Mouse (Mus musculus) forebrain, embryonic 15.5 days (tissue): Measurements from ENCODE around the gene Actr8. TPM values are rescaled to one million over a fixed set of nuclear protein-coding genes. Genes with fewer than 3 reads are reported as not detected.

ENCODE experiments used
- ATAC-seq: fragments of 200-750 bp; cut with Nextera tagmentation; replicated peaks from 2 replicates; pipeline ENCODE4 v1.8.0; 2017; ENCODE audit warnings: mild to moderate bottlenecking, moderate TSS enrichment, moderate library complexity
- H3K27ac ChIP-seq: fragments of 300-500 bp; sonication (generic); replicated peaks from 2 replicates; pipeline ENCODE4 v1.5.1; 2015; ENCODE audit warnings: mild to moderate bottlenecking, inconsistent platforms
- H3K27me3 ChIP-seq: fragments of 300-500 bp; sonication (generic); 2 replicates; pipeline ENCODE4 v1.6.1; 2015; ENCODE audit warnings: inconsistent platforms
- H3K36me3 ChIP-seq: fragments of 300-500 bp; sonication (generic); 2 replicates; pipeline ENCODE4 v1.6.1; 2015; ENCODE audit warnings: mild to moderate bottlenecking, inconsistent platforms
- H3K4me1 ChIP-seq: fragments of 300-500 bp; sonication (generic); 2 replicates; pipeline ENCODE4 v1.6.1; 2015; ENCODE audit warnings: inconsistent platforms
- H3K4me2 ChIP-seq: fragments of 300-500 bp; sonication (generic); replicated peaks from 2 replicates; pipeline ENCODE4 v1.6.1; 2015; ENCODE audit warnings: mild to moderate bottlenecking, inconsistent platforms
- H3K4me3 ChIP-seq: fragments of 300-500 bp; sonication (generic); 2 replicates; pipeline ENCODE4 v1.5.1; 2015; ENCODE audit warnings: mild to moderate bottlenecking, inconsistent platforms
- H3K9ac ChIP-seq: fragments of 300-500 bp; sonication (generic); replicated peaks from 2 replicates; pipeline ENCODE4 v1.6.1; 2015; ENCODE audit warnings: mild to moderate bottlenecking, inconsistent platforms
- H3K9me3 ChIP-seq: fragments of 300-500 bp; sonication (generic); 2 replicates; pipeline ENCODE4 v1.6.1; 2016; ENCODE audit warnings: inconsistent platforms
- WGBS: fragments of 180-500 bp; shearing (Covaris S2); methylation state at CpG from one replicate; pipeline ENCODE4 v1.1.7; 2015; ENCODE audit warnings: mixed read lengths; 5-methylcytosine and 5-hydroxymethylcytosine counted together
- polyA plus RNA-seq: library from polyadenylated mRNA; unstranded; fragments of >200 nt; fragmentation: Nextera tagmentation; extraction: Ambion mirVana; gene quantifications from 2 replicates; pipeline ENCODE4 v1.2.1, GENCODE M21; 2015

Gene Actr8
- polyA plus RNA-seq, result 85.2 and 86.6 TPM in 2 replicates

- H3K27ac ChIP-seq, result peak within 1 kb of the TSS; percentile 81
- H3K27me3 ChIP-seq, result no peaks in the 10 kb centered on the region
- peak; percentile 92 for ATAC-seq
- peak within 1 kb of the TSS; percentile 64 for H3K4me2 ChIP-seq
- no peaks in the 10 kb centered on the region for H3K9me3 ChIP-seq
- peak within 1 kb of the TSS; percentile 76 for H3K9ac ChIP-seq
- WGBS, result 3% methylated on average over 44 of the region's 44 CpGs
- peaks cover 11% of the 10 kb centered on the region for H3K4me1 ChIP-seq
- peak within 1 kb of the TSS; percentile 66 for H3K4me3 ChIP-seq
- H3K36me3 ChIP-seq, result peaks cover 56% of the 10 kb centered on the region
These were observed at the start of gene Actr8 for GRCm38 (mm10) chr14:29978254-29979204. Gene Actr8, plus strand, starts transcription at chr14:29978337.

DNA sequence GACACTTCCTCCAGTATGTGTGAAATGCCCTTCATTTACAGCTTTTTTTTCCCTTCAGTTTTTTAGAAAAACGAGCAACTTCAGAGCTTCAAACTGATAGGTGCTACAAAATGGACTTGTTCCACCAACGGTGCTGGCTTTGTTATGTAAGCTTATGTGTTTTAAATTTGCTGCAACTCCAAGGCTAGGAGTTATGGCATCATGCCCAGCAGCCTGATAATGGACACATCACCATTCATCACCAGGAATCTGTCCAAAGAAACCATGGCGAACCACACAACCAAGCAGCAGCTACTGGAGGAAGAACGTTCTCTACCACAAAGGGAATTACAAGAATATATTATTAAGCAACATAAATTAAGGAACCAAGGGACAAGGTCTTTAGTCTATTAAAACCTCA lies 49.2 kb upstream of the Actr8 start:
- Histone ChIP-seq H3K9ac (no peak overlapping the region), H3K4me2 (no peak overlapping the region), H3K4me3 (no peak overlapping the region), H3K27me3 (no peaks in the 10 kb centered on the region), H3K9me3 (no peaks in the 10 kb centered on the region), H3K4me1 (no peaks in the 10 kb centered on the region), H3K36me3 (no peaks in the 10 kb centered on the region), H3K27ac (no peak overlapping the region)
- WGBS, result 45% methylated on average over 4 of the region's 4 CpGs
- ATAC-seq, result no peak

DNA sequence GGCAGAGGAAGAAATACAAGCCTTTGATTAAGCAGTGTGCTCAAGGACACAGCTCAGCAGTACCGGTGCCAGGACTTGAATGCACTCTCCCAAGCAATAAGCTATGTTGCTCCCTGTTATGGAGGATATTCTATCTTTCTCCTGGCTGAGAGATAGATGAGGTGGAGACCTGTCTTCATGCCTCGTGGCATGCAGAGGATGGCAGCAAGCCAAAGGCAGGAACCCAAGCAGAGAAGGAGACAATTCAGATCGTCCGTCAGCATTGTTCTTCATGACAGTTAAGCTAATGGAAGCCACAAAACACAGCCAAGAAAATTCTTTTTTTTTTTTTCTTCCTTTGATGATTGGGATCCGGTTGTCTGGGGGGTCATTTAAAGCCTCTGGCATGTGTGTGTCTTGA lies 42.6 kb upstream of the Actr8 start:
- H3K4me1 ChIP-seq, result peaks cover 8% of the 10 kb centered on the region; the same call in 1 of the 2 replicates
- no peak for ATAC-seq
- H3K36me3 ChIP-seq, result no peaks in the 10 kb centered on the region
- WGBS, result 44% methylated on average over 5 of the region's 5 CpGs
- no peaks in the 10 kb centered on the region for H3K9me3 ChIP-seq
- H3K4me2 ChIP-seq, result no peak overlapping the region
- H3K4me3 ChIP-seq, result no peak overlapping the region
- no peaks in the 10 kb centered on the region for H3K27me3 ChIP-seq
- H3K27ac ChIP-seq, result no peak overlapping the region
- no peak overlapping the region for H3K9ac ChIP-seq

GRCm38 (mm10) chr14:29937466-29937865 lies 40.7 kb upstream of the Actr8 start:
- Histone ChIP-seq H3K4me1 (peaks cover 8% of the 10 kb centered on the region; the same call in 1 of the 2 replicates), H3K27me3 (no peaks in the 10 kb centered on the region), H3K9ac (no peak overlapping the region), H3K36me3 (no peaks in the 10 kb centered on the region), H3K4me3 (no peak overlapping the region), H3K9me3 (no peaks in the 10 kb centered on the region), H3K4me2 (no peak overlapping the region), H3K27ac (no peak overlapping the region)
- 77% methylated on average over 15 of the region's 15 CpGs for WGBS
- no peak; the same call in 1 of the 2 replicates for ATAC-seq

DNA sequence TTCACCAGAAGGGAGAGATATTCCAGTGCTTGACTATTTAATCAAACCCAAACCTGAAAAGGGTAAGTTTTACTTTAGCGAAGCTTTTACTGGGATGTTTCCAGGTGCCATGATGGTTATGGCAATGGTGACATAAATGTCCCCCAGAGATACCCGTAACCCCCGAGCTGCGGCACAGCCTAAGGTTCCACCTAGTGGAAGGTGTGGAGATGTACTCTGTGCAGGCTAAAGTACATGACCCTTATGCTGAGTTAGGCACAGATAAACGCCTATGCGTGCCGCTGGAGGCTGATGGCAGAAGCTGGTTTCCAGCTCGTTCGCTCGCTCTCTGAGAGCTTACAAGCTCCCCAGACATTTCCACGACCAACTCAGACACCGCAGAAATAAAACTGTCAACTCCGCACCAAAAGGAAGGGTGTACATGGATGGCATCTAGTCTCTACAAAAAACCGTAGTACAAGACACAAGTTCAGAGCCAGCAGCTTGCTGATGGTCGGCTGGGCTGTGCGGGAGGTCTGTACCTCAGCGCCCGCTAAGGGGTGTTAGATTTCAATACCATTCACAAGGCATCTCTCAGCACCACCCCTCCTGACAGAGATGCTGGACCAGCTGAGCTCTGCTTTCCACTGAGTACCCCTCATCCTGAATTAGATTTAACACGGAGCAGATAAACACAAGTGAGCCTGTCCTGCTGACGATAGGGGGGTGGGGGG lies 38.4 kb upstream of the Actr8 start:
- Histone ChIP-seq H3K27ac (no peak overlapping the region), H3K4me3 (no peak overlapping the region)
- ATAC-seq, result no peak; the same call in 1 of the 2 replicates

GRCm38 (mm10) chr14:29940313-29940812 lies 37.8 kb upstream of the Actr8 start:
- Histone ChIP-seq H3K27ac (no peak overlapping the region), H3K4me3 (no peak overlapping the region)

More for the DNA sequence above, 38.4 kb upstream of the Actr8 start:
- Histone ChIP-seq H3K9me3 (no peaks in the 10 kb centered on the region), H3K4me1 (peaks cover 8% of the 10 kb centered on the region; the same call in 1 of the 2 replicates), H3K36me3 (no peaks in the 10 kb centered on the region), H3K27me3 (no peaks in the 10 kb centered on the region), H3K4me2 (peak overlapping the region; percentile 23), H3K9ac (no peak overlapping the region)
- WGBS, result 43% methylated on average over 20 of the region's 20 CpGs

DNA sequence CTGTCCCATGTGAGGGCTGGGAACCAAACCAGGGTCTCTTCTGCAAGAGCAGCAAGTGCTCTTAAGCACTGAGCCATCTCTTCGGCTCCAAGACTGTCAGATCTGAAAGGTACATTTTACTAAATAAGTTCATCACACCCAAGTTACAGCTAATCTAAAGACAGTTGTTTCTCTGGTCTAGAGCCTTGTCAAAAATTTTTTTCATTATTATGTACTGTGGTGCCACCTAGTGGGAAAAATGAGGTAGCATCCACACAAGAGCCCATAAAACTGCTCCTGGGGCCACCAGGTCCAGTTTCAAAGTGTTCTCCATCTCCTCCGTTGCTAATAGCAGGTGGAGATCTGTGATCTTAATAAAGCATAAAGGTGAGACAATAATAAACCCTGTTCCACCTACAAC lies 37.3 kb upstream of the Actr8 start:
- no peaks in the 10 kb centered on the region for H3K27me3 ChIP-seq
- H3K4me3 ChIP-seq, result no peak overlapping the region
- H3K27ac ChIP-seq, result no peak overlapping the region
- H3K4me2 ChIP-seq, result no peak overlapping the region
- 9% methylated on average over 2 of the region's 2 CpGs for WGBS
- ATAC-seq, result peak; percentile 41; the same call in 1 of the 2 replicates
- H3K9ac ChIP-seq, result no peak overlapping the region
- no peaks in the 10 kb centered on the region for H3K9me3 ChIP-seq
- H3K4me1 ChIP-seq, result peaks cover 5% of the 10 kb centered on the region; the same call in 1 of the 2 replicates
- H3K36me3 ChIP-seq, result no peaks in the 10 kb centered on the region

More at GRCm38 (mm10) chr14:29940313-29940812, 37.8 kb upstream of the Actr8 start:
- no peak; the same call in 1 of the 2 replicates for ATAC-seq
- Histone ChIP-seq H3K9me3 (no peaks in the 10 kb centered on the region), H3K36me3 (no peaks in the 10 kb centered on the region), H3K9ac (no peak overlapping the region; the same call in 1 of the 2 replicates), H3K4me2 (peak overlapping the region; percentile 23), H3K4me1 (peaks cover 6% of the 10 kb centered on the region; the same call in 1 of the 2 replicates), H3K27me3 (no peaks in the 10 kb centered on the region)
- WGBS, result 11% methylated on average over 10 of the region's 10 CpGs

GRCm38 (mm10) chr14:29946761-29947309 lies 31.3 kb upstream of the Actr8 start:
- H3K9me3 ChIP-seq, result no peaks in the 10 kb centered on the region
- no peak overlapping the region for H3K27ac ChIP-seq
- ATAC-seq, result no peak
- no peaks in the 10 kb centered on the region for H3K27me3 ChIP-seq
- H3K4me2 ChIP-seq, result no peak overlapping the region
- H3K9ac ChIP-seq, result no peak overlapping the region
- no peak overlapping the region for H3K4me3 ChIP-seq
- H3K36me3 ChIP-seq, result no peaks in the 10 kb centered on the region
- H3K4me1 ChIP-seq, result no peaks in the 10 kb centered on the region
- 74% methylated on average over 5 of the region's 5 CpGs for WGBS

- H3K36me3 ChIP-seq, result no peaks in the 10 kb centered on the region
- H3K9ac ChIP-seq, result no peak overlapping the region
- WGBS, result 89% methylated on average over 4 of the region's 4 CpGs
- no peak overlapping the region for H3K4me3 ChIP-seq
- H3K27me3 ChIP-seq, result no peaks in the 10 kb centered on the region
- H3K9me3 ChIP-seq, result no peaks in the 10 kb centered on the region
- H3K4me1 ChIP-seq, result no peaks in the 10 kb centered on the region
- no peak overlapping the region for H3K4me2 ChIP-seq
- no peak overlapping the region for H3K27ac ChIP-seq
- no peak for ATAC-seq
These were observed 27.3 kb upstream of the Actr8 start for GRCm38 (mm10) chr14:29950805-29951204.

DNA sequence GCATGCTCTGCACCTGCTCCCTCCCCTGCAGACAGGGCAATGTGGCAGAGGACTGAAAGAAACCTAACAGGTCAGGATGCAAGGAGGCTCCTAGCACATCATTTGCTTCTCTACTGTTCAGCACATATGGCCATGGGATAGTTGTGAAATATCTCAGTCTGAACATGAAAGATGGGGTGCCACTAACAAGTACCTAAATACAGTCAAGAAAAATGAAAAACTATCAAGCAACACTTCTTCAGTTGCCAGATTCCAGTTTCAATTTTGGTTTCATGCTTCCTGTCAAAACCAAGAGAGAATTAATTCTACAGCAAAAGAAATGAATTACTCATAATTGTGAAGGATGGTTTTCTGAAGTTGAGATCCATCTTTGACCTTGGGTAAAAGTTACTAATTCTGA lies 20.7 kb upstream of the Actr8 start:
- Histone ChIP-seq H3K4me2 (no peak overlapping the region), H3K27me3 (no peaks in the 10 kb centered on the region), H3K9me3 (no peaks in the 10 kb centered on the region), H3K27ac (no peak overlapping the region), H3K4me3 (no peak overlapping the region), H3K4me1 (no peaks in the 10 kb centered on the region), H3K36me3 (no peaks in the 10 kb centered on the region), H3K9ac (no peak overlapping the region)
- no peak for ATAC-seq

DNA sequence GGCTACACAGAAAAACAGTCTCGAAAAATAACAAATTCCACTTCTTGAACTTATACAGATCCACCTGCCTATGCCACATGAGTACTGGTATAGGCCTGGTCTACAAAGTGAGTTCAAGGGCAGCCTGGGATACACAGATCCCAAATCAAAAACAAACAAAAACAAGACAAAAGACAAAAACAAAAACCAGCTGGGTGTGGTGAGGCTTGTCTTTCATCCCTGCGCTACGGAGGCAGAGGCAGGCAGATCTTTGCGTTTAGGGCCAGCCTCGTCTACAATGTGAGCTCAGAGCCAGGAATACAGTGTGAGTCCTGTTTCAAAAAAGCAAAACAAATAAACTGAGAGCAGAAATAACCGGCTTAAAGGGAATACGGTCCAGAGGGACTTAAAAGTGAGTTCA lies 10.5 kb upstream of the Actr8 start:
- no peak; the same call in 1 of the 2 replicates for ATAC-seq
- H3K4me3 ChIP-seq, result peak overlapping the region; percentile 66
- 68% methylated on average over 7 of the region's 7 CpGs for WGBS

More for the DNA sequence above, 10.5 kb upstream of the Actr8 start:
- H3K27me3 ChIP-seq, result no peaks in the 10 kb centered on the region
- no peaks in the 10 kb centered on the region for H3K9me3 ChIP-seq
- peaks cover 25% of the 10 kb centered on the region for H3K4me1 ChIP-seq
- peaks cover 22% of the 10 kb centered on the region for H3K36me3 ChIP-seq
- H3K27ac ChIP-seq, result peak overlapping the region; percentile 83
- peak overlapping the region; percentile 65 for H3K4me2 ChIP-seq
- H3K9ac ChIP-seq, result peak overlapping the region; percentile 50
